Mouse (Mus musculus): Measurements from ENCODE around the gene Hoxc9. TPM values are rescaled to one million over a fixed set of nuclear protein-coding genes. Genes with fewer than 3 reads are reported as not detected.
A peak's percentile ranks its signal among the peaks of the same experiment; 100 is the strongest.

Hoxc9 gene
- total RNA-seq, 1 experiment from 2014 or later, result not detected

DNA sequence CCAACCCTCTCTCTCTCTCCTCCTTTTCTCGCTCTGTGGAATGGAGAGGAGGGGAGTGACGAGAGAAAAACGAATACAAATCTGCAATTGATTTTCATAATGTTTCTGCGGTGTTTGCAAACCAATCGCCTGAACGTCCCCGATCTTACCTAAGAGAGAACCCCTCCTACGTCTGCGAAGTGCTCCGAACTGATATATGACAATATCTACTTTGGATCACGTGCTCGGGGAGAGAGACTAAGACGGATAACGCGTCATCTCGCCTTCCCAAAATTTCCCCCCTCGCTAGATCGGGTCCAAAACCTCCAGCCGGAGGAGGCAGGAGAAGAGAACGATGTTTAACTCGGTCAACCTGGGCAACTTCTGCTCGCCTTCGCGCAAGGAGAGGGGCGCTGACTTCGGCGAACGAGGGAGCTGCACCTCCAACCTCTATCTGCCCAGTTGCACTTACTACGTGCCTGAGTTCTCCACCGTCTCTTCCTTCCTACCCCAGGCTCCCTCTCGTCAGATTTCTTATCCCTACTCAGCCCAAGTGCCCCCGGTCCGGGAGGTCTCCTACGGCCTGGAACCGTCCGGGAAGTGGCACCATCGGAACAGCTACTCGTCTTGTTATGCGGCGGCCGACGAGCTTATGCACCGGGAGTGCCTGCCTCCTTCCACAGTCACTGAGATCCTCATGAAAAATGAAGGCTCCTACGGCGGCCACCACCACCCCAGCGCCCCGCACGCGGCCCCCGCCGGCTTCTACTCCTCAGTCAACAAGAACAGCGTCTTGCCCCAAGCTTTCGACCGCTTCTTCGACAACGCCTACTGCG lies 21.8 kb upstream of the Hoxc9 start, which contains the start of gene Hoxc11:
Gene Hoxc11 (plus strand): TSS at position 236 of the 815 bp plus-strand sequence.
- no peak for ATAC-seq (replicated peaks; ENCODE audit: insufficient number of reproducible peaks, low FRiP score, low TSS enrichment, poor library complexity, severe bottlenecking)

DNA sequence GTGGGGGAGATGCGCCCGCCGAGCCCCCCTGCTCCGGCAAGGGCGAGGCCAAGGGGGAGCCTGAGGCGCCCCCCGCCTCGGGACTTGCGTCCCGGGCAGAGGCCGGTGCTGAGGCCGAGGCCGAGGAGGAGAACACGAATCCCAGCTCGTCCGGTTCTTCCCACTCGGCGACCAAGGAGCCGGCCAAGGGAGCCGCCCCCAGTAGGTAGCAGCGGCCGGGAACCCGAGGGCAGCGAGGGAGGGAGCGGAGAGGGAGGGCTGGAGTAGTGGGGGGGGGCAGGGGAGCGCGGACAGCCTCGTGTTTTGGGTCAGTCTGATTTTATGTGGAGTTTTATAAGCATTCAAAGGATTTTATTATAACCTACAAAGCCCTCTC lies 21.2 kb upstream of the Hoxc9 start:
- ATAC-seq (replicated peaks; ENCODE audit: insufficient number of reproducible peaks, low FRiP score, low TSS enrichment, poor library complexity, severe bottlenecking), result no peak

DNA sequence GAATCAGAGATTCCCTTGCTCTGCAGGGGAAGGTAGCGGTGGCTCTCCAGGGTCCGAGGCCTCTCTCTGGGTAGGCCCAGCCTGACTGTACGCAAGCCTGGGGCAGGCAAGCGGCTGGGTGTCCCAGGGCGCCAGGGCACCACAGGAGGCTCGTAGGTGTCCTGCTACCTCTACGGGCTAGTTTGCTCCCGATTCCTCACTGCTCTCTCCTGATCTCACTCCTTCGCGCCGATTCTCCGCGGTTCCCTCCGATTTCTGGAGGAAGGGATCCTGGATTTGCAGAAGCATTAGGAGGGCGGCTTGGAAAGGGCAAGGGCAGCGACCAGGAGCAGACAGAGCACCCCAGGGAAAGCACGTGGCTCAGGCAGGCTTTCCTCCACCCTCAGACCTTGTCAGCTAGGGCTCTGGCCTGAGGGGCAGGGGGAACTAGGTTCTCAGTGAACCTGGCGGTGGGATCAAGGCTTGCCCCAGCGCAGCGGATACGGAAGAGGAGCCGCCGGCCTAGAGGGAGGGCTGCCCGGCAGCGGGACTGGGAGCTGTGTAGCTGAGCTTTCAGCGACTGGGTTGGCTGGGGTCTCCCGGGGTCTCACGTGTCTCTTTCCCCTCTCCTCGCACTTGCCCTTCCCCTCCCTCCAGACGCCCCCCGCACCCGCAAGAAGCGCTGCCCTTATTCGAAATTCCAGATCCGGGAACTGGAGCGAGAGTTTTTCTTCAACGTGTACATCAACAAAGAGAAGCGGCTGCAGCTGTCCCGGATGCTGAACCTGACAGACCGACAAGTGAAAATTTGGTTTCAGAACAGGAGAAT lies 20.2 kb upstream of the Hoxc9 start:
- no peak for ATAC-seq (replicated peaks; ENCODE audit: insufficient number of reproducible peaks, low FRiP score, low TSS enrichment, poor library complexity, severe bottlenecking)

- no peak for ATAC-seq (replicated peaks; ENCODE audit: insufficient number of reproducible peaks, low FRiP score, low TSS enrichment, poor library complexity, severe bottlenecking)
Measured at GRCm38 (mm10) chr15:102956906-102957305, 19.3 kb upstream of the Hoxc9 start.

DNA sequence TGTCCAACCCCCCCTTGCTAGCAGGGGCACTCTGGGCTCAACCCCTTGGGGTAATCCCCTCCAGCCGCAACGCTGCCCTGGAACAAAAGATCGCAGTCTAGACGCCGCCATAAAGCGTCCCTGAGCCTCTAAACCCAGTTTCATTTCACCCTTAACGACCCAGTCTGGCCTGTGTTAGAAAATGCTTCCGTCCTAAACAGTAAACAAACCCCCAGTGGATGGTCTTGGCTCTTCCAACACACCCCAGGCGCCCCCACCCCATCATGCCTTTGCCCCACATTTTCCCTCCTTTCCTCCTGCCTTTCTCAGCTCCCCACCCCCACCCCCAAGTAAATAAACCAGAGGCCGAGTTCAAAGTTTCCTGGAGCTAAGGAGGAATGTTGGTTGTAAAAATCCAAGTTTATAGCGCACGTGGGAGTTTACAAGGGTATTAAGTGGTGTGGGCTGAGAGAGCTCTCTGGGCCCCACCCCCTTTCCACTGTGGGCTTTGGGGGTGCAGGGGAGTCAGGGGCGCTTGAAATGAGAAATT lies 16.5 kb upstream of the Hoxc9 start:
- ATAC-seq (replicated peaks; ENCODE audit: insufficient number of reproducible peaks, low FRiP score, low TSS enrichment, poor library complexity, severe bottlenecking), result no peak

- ATAC-seq (replicated peaks; ENCODE audit: insufficient number of reproducible peaks, low FRiP score, low TSS enrichment, poor library complexity, severe bottlenecking), result no peak
Measured at GRCm38 (mm10) chr15:102961728-102962127, 14.5 kb upstream of the Hoxc9 start.

DNA sequence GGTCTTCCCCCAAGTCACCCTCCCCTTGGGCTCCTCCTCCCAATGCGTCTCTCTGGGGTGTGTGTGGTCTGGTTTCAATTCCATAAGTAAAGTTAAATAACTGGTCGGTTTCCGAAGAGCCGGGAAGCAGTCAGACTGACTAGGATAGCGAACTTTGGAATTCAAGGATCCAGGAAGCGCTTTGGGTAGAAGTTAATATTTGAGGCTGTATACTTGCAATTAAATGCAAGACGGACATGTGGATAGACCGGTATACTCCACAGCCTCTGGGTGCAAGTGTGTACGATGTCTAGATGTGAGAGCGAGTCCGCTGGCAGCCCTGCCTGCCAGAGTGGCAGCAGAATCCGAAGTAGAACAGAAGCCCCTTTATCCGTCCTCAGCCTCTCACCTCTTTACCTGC lies 13.7 kb upstream of the Hoxc9 start:
- no peak for ATAC-seq (replicated peaks; ENCODE audit: insufficient number of reproducible peaks, low FRiP score, low TSS enrichment, poor library complexity, severe bottlenecking)

DNA sequence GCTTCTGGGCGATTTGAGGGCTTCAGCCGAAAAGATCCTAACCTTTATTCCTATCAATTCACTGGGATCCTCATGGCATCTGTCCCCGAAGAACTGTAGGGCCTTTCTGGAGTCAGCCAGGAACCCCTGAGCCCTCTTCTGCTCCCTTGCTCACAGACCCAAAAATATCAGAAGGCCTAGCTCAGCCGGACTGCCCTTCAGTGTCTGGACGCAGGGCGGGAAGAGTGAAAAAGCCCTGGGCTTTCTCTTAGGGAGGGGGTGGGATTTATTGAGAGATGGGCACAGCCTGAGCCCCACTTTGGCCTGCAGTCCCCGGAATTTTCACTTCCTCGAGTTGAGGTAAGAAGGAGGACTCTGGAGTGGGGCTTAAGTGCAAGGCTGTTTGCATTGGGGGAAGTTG lies 13.0 kb upstream of the Hoxc9 start:
- no peak for ATAC-seq (replicated peaks; ENCODE audit: insufficient number of reproducible peaks, low FRiP score, low TSS enrichment, poor library complexity, severe bottlenecking)

DNA sequence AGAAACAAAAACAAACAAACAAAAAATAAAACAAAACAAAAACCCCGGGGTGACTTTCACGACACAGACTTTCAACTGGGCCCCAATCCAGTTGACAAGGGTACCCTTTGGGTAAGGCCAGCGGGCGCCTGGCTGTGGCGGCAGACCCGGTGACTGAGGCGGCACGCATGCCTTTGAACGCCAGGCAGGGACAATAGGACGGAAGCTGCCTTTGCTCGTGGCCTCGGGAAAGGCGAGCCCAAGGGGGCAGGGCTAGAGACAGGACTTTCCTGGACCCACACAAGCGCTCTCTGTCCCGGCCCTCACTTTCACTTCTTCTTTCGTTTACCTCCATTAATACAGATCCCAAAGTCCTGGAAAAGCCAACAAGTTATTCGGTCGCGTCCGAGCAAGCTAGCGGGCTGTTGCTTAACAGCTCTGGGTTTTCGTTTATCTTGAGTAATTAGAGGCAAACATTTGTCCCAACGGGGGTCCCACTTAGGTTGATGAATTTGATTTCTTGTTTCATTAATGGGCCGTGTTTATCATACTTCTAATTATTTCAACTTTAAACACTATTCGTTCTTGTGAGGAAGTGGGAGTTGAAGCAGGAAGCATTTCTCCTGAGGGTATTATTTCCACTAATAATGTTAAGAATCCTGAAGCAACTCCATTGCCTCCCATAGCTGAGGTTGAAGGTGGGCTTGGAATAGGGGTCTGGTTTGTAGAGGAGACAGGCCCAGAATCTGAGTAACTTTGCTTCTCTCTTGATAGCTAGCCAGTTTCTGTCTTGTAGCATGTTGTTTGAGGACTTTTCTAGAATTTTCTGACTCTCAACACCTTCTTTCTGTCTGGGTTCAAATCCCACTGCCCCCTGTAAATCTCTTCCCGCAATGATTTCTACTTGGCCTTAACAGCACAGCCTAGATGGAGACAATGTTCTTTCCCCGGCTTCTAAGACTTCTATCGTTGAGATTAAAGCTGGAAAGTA lies 12.3 kb upstream of the Hoxc9 start:
- no peak for ATAC-seq (replicated peaks; ENCODE audit: insufficient number of reproducible peaks, low FRiP score, low TSS enrichment, poor library complexity, severe bottlenecking)

DNA sequence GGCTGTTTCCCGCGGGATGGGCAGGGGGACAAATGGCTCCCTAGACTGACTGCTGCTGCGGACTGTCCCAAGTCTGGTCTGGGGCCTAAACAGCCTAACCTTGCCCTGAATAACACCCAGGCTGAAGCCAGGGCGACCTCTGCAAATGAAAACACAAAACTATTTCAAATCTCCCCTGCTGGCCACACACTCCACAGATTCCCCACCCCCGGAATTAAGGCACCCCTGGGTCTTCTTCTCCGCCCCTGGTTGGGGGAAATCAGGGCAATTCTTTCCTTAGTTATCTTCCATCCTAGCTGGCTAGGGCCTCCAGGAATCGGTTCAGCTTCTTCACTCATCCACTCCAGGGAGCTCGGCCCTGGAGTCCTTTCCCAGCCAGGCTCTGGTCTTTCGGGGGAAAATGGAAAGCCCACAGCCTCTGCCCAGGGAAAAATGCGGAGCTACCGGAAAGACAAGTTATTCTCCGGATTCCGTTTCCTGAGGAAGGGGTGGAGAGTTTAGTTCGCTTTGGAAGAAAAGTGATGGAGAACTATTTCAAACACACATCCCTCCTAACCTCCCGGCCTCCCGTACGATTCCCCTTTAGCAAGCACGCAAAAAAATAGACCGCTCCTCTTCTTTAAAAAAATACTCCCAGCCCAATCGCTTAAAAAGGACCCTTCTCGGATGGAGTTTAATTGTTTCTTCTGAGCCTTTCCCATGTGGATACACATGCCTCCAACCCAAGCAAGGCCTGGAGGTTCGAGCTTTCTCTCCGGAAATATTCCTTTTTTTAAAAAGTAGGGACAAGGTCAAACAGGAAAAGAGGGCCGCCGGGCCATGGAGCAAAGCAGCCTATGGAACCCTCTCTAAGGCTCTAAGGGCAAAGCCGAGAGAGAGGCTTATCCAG lies 11.0 kb upstream of the Hoxc9 start:
- no peak for ATAC-seq (replicated peaks; ENCODE audit: insufficient number of reproducible peaks, low FRiP score, low TSS enrichment, poor library complexity, severe bottlenecking)

- ATAC-seq (replicated peaks; ENCODE audit: insufficient number of reproducible peaks, low FRiP score, low TSS enrichment, poor library complexity, severe bottlenecking), result peak; percentile 50
Measured at GRCm38 (mm10) chr15:102965892-102966775, 10.1 kb upstream of the Hoxc9 start.

- no peak for ATAC-seq (replicated peaks; ENCODE audit: insufficient number of reproducible peaks, low FRiP score, low TSS enrichment, poor library complexity, severe bottlenecking)
Measured at GRCm38 (mm10) chr15:102966776-102967311, 9.4 kb upstream of the Hoxc9 start, which contains the start of gene Hoxc10. Gene Hoxc10 (plus strand): TSS chr15:102966796.

- ATAC-seq (replicated peaks; ENCODE audit: insufficient number of reproducible peaks, low FRiP score, low TSS enrichment, poor library complexity, severe bottlenecking), result no peak
Measured at GRCm38 (mm10) chr15:102967312-102967510, 9.0 kb upstream of the Hoxc9 start, which contains the start of gene Hoxc5. Gene Hoxc5 (plus strand): TSS chr15:102967443.

- ATAC-seq (replicated peaks; ENCODE audit: insufficient number of reproducible peaks, low FRiP score, low TSS enrichment, poor library complexity, severe bottlenecking), result no peak
Measured at GRCm38 (mm10) chr15:102967511-102968397, 8.5 kb upstream of the Hoxc9 start.

- no peak for ATAC-seq (replicated peaks; ENCODE audit: insufficient number of reproducible peaks, low FRiP score, low TSS enrichment, poor library complexity, severe bottlenecking)
Measured at GRCm38 (mm10) chr15:102969296-102969695, 6.9 kb upstream of the Hoxc9 start.

DNA sequence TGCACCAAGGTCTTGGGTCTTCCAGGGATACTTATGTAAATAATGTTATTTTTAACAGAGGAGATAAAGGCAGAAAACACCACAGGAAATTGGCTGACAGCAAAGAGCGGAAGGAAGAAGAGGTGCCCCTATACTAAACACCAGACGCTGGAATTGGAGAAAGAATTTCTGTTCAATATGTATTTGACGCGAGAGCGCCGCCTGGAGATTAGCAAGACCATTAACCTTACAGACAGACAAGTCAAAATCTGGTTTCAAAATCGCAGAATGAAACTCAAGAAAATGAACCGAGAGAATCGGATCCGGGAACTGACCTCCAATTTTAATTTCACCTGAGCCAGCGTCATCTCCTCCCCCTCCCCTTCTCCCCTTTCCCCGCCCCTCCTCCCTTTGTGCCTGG lies 5.5 kb upstream of the Hoxc9 start:
- no peak for ATAC-seq (replicated peaks; ENCODE audit: insufficient number of reproducible peaks, low FRiP score, low TSS enrichment, poor library complexity, severe bottlenecking)

All from monocyte, adult 5-6 weeks (primary cell).